Mouse (Mus musculus) brain, adult 2 months (tissue): ENCODE data around the gene Gba2.
"Not testable (repeated sequence)": the region's sequence is repeated elsewhere in the genome, so short reads cannot be mapped to it uniquely, and the experiment has no call there.

Experiments
- DNase-seq: peaks from one replicate; pipeline ENCODE4 v3.0.0; 2011; ENCODE audit warnings: low read depth, low spot score

Gene Gba2

DNA sequence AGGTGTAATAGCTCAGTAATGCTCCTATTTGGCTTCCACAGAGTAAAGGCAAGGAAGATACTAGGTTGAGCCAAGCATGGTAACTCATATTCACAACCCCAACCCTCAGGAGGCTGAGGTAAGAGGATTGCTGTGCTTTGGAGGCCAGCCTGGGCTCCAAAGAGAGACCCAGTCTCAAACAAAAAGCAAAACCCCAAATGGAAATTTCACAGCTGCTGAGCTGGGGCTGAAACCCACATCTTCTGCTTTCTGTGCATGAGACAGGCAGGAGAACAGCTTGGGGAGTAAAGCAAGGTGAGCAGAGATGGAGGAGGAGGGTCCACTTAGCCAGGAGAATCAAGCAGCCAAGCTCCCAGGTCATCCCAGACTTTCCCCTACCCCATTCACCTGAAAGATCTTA, 24.8 kb downstream of the Gba2 start:
- no peak for DNase-seq

DNA sequence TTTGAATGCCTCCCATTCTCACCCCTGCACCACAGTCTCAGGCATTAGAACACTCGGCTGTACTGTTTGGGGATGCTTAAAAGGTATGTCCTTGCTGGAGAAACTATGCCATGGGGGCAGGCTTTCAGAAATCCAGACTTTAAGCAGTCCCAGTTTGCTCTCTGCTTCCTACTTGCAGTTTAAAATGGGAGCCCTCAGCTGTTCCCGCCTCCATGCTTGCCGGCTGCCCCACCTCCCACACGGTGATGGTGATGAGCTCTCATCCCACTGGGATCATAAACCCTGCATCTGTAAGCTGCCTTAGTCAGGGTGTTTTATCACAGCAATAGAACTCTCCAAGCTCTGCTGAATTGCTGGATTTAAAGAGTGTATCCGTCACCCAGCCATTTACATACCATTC, 26.2 kb downstream of the Gba2 start:
- peak; percentile 83 for DNase-seq

GRCm38 (mm10) chr4:43551854-43552253, 26.8 kb downstream of the Gba2 start:
- DNase-seq = not testable (repeated sequence)

DNA sequence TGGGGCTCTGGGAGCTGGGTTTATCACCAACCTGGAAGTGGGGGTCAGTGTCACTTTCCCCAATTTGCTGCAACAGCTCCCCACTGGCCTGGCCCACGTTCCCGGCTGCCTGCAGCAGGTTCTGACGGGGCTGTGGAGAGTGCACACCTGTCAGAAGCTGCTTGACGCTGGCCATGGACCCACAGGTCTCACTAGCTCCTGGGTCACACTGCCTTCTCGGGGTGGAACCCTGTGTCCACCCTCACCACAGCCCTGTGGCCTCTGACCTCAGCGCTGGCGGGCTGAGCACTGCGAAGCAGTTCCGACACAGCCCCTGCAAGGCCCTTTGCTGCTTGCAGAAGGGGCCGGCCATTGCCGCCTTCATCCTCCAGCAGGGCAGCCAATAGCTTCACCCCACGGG, 29.6 kb downstream of the Gba2 start:
- no peak for DNase-seq

GRCm38 (mm10) chr4:43547160-43547559, 31.5 kb downstream of the Gba2 start:
- DNase-seq = no peak

DNA sequence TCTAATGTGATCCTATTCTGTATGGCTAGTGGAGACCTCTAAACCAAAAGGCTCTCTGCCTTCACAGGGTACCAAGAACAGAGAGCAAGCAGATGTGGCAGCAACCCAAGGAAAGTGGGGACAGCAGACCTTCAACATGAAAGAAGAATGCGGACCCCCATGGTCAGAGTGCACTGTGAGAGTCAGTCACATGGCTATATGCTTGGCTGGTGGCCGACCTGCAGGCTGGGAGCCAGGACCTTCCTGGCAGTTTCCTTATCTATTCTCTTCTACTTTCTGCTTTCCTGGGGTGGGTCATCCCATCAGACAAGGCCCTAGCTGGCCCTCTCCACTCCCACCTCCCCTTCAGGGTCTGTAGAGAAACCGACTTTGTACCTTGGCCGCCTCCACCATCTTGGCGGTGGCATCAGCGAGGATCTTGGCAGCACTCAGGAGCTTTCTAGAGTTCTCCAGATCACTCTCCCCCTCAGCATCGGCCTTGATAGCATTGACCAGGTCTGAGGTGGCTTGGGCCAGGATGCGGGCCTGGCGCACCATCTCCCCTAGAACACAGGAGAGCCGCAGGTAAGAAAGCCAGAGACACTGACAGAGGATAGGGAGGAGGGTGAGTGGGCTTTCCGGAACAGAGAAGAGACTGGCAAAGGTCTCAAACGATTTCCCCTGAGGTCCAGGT, 32.2 kb downstream of the Gba2 start:
- no peak for DNase-seq

DNA sequence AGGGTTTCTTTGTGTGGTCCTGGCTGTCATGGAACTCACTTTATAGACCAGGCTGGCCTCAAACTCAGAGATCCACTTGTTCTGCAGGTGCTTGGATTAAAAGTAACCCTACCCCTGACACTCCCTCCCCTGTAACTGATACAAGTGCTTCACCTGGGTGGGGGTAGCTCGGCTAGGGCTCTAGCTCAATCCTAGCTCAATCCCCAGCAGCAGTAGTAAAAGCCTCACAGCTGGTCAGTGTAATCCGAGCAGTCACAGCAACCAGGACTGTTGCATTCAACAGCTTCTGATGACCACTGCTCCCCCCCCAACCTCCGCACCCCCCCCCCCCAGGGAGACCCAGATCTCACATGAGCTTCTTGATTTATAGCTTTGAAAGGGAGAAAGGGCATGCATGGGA, 36.6 kb downstream of the Gba2 start:
- DNase-seq = no peak

- no peak for DNase-seq
These were observed 42.6 kb downstream of the Gba2 start for GRCm38 (mm10) chr4:43536031-43536430.

DNA sequence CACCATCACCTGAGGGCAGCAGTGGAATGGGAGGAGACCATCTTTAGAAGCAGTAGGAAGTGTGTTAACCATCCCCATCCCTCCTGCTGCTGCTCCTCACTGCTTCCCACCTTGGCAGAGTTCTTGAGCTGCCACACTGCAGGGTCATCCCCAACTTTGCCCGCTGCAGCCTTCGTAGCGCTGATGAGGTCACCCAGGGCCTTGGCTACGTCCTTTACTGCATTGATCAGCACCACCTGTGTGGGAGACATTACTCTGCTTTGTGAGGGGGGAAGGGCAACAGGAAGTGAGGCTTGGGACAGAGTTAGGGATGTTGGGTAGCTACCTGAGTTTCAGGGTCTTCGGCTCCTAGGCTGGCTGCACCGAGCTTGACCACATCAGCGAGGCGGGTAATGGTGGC, 43.0 kb downstream of the Gba2 start:
- no peak for DNase-seq

DNA sequence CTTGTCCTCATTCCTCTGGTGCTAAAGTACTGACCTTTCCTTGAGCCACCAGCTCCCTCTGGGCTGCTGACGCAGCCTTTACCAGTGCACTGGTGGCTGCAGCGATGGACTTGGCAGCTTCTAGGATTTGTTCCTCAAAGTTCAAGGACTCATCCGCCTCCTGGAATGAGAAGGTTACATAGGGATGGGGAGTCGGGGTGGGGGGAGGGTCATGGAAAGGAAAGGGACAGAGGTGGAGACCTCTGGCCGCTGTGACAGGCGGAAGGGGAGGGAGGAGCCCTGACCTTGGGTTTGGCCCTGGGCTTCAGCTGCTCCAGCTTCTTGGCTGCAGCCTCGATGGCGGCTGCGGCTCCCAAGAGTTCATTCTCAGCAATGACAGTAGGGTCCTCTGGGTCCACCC, 45.4 kb downstream of the Gba2 start:
- no peak for DNase-seq

GRCm38 (mm10) chr4:43530581-43530980, 48.1 kb downstream of the Gba2 start:
- DNase-seq = peak; percentile 91

GRCm38 (mm10) chr4:43530081-43530501, 48.6 kb downstream of the Gba2 start:
- peak; percentile 20 for DNase-seq

- no peak for DNase-seq
These were observed 50.2 kb downstream of the Gba2 start for GRCm38 (mm10) chr4:43528487-43528886.

DNA sequence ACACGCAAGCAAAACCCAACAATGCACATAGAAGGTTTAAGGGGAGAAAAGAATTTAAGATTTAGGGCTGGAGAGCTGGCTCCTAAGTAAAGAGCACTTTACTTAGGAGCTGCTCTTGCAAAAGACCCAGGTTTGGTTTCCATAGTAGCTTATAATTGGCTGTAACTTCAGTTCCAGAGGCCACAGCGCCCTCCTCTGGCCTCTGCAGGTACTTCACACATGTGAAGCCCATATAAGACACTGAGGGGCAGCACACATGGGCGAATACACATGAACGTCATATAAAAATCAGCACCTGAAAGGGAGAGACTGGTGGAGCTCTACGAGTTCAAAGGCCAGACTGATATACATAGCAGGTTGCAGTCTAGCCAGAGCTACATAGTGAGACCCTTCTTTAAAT, 50.8 kb downstream of the Gba2 start:
- DNase-seq = no peak

GRCm38 (mm10) chr4:43519956-43520355, 58.7 kb downstream of the Gba2 start:
- peak; percentile 93 for DNase-seq

DNA sequence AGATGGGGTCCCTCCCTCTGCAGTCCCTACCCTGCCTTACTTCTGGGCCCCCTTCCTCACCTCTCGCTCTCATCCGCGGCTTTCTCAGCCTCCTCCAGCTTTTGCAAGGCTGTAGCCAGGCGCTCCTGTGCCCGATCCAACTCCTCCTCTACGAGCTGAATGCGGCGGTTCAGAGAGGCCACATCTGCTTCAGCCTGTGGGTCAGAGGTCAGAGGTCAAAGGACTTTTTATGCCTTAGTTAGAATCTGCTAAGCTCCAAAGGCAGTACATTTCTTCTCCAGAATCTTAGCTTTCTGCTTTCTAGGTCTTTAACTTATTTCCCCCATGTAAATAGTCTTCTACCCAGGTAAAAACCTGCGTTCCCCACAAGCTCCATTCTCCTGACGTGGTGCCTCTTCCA, 59.1 kb downstream of the Gba2 start:
- DNase-seq = no peak
